9 mouse cellular contexts compared by ENCODE assay signal in the genomic region with DNA sequence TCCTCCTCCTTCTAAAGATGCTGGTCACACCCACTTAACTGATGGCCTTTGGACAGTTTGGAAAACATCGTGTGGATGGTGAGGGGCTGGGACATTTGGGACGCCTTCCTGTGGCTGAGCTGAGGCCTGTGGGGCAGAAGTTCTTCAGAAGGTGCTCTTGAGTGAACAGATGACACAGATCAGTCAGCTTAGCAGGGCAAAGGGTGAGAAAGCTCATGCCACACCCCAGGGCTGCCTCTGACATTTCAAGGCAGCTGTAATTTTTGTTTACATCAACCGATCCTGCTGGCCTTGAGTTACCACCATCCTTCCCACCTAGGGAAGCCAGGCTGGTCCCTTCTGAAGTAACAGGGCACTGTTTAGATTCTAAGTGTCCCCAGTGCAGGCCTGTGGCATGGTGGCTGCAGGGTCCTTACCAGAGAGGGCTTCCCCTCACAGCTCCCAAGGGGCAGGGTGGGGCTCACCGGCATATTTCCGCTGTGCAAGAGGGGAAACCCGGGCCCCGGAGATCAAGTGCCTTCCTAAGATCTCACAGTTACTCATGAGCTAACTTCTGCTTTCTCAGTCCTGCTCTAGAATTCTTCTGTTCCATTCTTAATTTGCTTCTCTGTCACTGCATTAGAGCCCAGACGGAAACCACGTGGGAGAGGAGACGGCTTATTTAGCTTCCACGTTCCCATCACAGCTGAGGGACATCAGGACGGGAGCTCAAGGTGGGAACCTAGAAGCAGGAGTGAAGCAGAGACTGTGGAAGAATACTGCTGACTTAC. TPM values are rescaled to one million over a fixed set of nuclear protein-coding genes. Genes with fewer than 3 reads are reported as not detected.
A peak's percentile ranks its signal among the peaks of the same experiment; 100 is the strongest.
DNase-seq lines count a peak whose midpoint lies in the region; ATAC-seq and TF ChIP-seq lines count a peak whose summit lies in the region.
"Had no signal": no experiment of that assay in that cellular context is flagged by ENCODE, and none has a peak within 500 bp of the region (broad histone marks: within the 10 kb centered on the region; RNA-seq: fewer than 3 reads in every experiment).

No protein-coding gene starts in this region.

- TF ChIP-seq POLR2A in CH12.LX (IDR thresholded peaks at IDR 0.05; ENCODE audit: low read depth, low read length) (peak; percentile 81), myocyte (IDR thresholded peaks at IDR 0.05; ENCODE audit: insufficient read length, low read depth) (no peak)

- H3K4me2 ChIP-seq in CH12.LX (ENCODE audit: insufficient read depth, low read depth, poor library complexity, severe bottlenecking) (peak overlapping the region; percentile 89), myocyte (ENCODE audit: low read depth) (peak overlapping the region; percentile 61)

- H3K27me3 ChIP-seq in CH12.LX (replicated peaks): no peaks in the 10 kb centered on the region
- H3K27me3 ChIP-seq in myocyte (ENCODE audit: control insufficient read depth, insufficient read depth, insufficient read length): no peaks in the 10 kb centered on the region

- H3K79me2 ChIP-seq in CH12.LX (replicated peaks; ENCODE audit: control insufficient read depth, extremely low read depth, insufficient read depth, poor library complexity, severe bottlenecking) (peaks cover 20% of the 10 kb centered on the region), myocyte (ENCODE audit: control insufficient read depth, insufficient read depth) (no peaks in the 10 kb centered on the region)

- no peaks in the 10 kb centered on the region for H3K9me3 ChIP-seq in CH12.LX (replicated peaks; ENCODE audit: low read length)

- H3K27ac ChIP-seq in CH12.LX (ENCODE audit: insufficient read depth, low read depth): peak overlapping the region; percentile 96

- dilution Hi-C loops in CH12.LX (cut with MboI; ENCODE audit: extremely low pct_ligation_motif_present, extremely low pct_unique_long_range_greater_than_20kb, low sequenced_read_pairs): no loop called here

- H3K4me1 ChIP-seq in CH12.LX (ENCODE audit: control insufficient read depth in 1 of 2, insufficient read depth in 2 of 2): peaks cover 14 to 46% of the 10 kb centered on the region in 2 experiments

- no peak; the same call in 1 of the 2 replicates for TF ChIP-seq RAD21 in CH12.LX (IDR thresholded peaks at IDR 0.05; ENCODE audit: low read depth, low read length)

- DNase-seq in adrenal gland, postnatal 14 days: peak; percentile 57
- DNase-seq in adrenal gland, adult 2 months: no peak
- peak; percentile 97 for DNase-seq in CH12.LX (ENCODE audit: extremely low read depth)
- DNase-seq in retina, embryonic 14.5 days (ENCODE audit: low spot score): no peak
- no peak for DNase-seq in frontal cortex, adult 2 months (ENCODE audit: extremely low spot score in 1 of 2, low spot score in 1 of 2)
- no peak for DNase-seq in frontal cortex, postnatal 14 days (ENCODE audit: low spot score in 2 of 2)

- peak overlapping the region; percentile 78 for H3K9ac ChIP-seq in CH12.LX (ENCODE audit: insufficient read depth, low read depth)

- H3K4me3 ChIP-seq in CH12.LX (replicated peaks in 1 of 3; ENCODE audit: low read depth in 2 of 3, low read length in 2 of 3, poor library complexity in 1 of 3) (peak overlapping the region; percentile 71 to 78 (median 72)), myocyte (no peak overlapping the region)

- TF ChIP-seq EP300 in CH12.LX (IDR thresholded peaks at IDR 0.05; ENCODE audit: low read length): peak; percentile 87

- ATAC-seq in inflammation-experienced regulatory T-cells, adult 6 months: peak; percentile 86

- no peak overlapping the region for H3ac ChIP-seq in myocyte (ENCODE audit: control insufficient read depth, insufficient read length)

- in situ Hi-C loops in CH12.LX (cut with MboI; ENCODE audit: low pct_ligation_motif_present, low pct_unique_long_range_greater_than_20kb, low sequenced_read_pairs): loop anchor here (10.0 kb wide), 1 partner anchor 95 kb away; no protein-coding TSS in a partner anchor

- peaks cover 0 to 4% of the 10 kb centered on the region in 2 experiments for H3K36me3 ChIP-seq in CH12.LX (replicated peaks in 1 of 2; ENCODE audit: control insufficient read depth in 1 of 2, insufficient read depth in 1 of 2, low read length in 1 of 2)
- H3K36me3 ChIP-seq in myocyte (ENCODE audit: control insufficient read depth, insufficient read depth): no peaks in the 10 kb centered on the region

- TF ChIP-seq CTCF in CH12.LX (conservative IDR thresholded peaks at IDR 0.05 in 1 of 2, IDR thresholded peaks at IDR 0.05 in 1 of 2; ENCODE audit: low read depth in 2 of 2, low read length in 2 of 2): no peak

TF ChIP-seq in CH12.LX, 34 proteins besides CTCF, POLR2A, EP300 and RAD21 (continues in another document):
- TF ChIP-seq E2F4 (IDR thresholded peaks at IDR 0.05; ENCODE audit: insufficient replicate concordance, low read depth, low read length): 0 out of 2 replicates have a peak, but pooled peaks have one; percentile 27
- TF ChIP-seq IRF4 (IDR thresholded peaks at IDR 0.05; ENCODE audit: low read depth, low read length): peak; percentile 84
- peak; percentile 81 for TF ChIP-seq BHLHE40 (IDR thresholded peaks at IDR 0.05; ENCODE audit: low read depth, low read length)
- TF ChIP-seq CHD1 (IDR thresholded peaks at IDR 0.05; ENCODE audit: low read depth, low read length): peak; percentile 30; the same call in 1 of the 2 replicates
- peak; percentile 76 for TF ChIP-seq MAZ (IDR thresholded peaks at IDR 0.05; ENCODE audit: low read depth, low read length)
- TF ChIP-seq USF1 (IDR thresholded peaks at IDR 0.05; ENCODE audit: low read depth, low read length): peak; percentile 69
- TF ChIP-seq ZKSCAN1 (IDR thresholded peaks at IDR 0.05; ENCODE audit: borderline replicate concordance, low read depth, low read length): no peak
- TF ChIP-seq SIN3A (IDR thresholded peaks at IDR 0.05; ENCODE audit: low read length): peak; percentile 95
- TF ChIP-seq GABPA (IDR thresholded peaks at IDR 0.05; ENCODE audit: insufficient replicate concordance, low read depth, low read length): no peak
- TF ChIP-seq ETS1 (conservative IDR thresholded peaks at IDR 0.05; ENCODE audit: low read depth, low read length): peak; percentile 96
- no peak for TF ChIP-seq UBTF (IDR thresholded peaks at IDR 0.05; ENCODE audit: low read depth, low read length)
- TF ChIP-seq PAX5 (IDR thresholded peaks at IDR 0.05; ENCODE audit: low read length): no peak
- TF ChIP-seq MXI1 (IDR thresholded peaks at IDR 0.05; ENCODE audit: low read depth, low read length): peak; percentile 98
- TF ChIP-seq MAFK (IDR thresholded peaks at IDR 0.05; ENCODE audit: insufficient replicate concordance, low read length): peak; percentile 39; the same call in 1 of the 2 replicates
- no peak; the same call in 1 of the 2 replicates for TF ChIP-seq POLR2AphosphoS2 (IDR thresholded peaks at IDR 0.05; ENCODE audit: low read depth, low read length)
- peak; percentile 56 for TF ChIP-seq HCFC1 (IDR thresholded peaks at IDR 0.05; ENCODE audit: low read depth, low read length)
- no peak for TF ChIP-seq ZMIZ1 (IDR thresholded peaks at IDR 0.05; ENCODE audit: low read depth, low read length)

TF ChIP-seq in myocyte, 11 proteins besides CTCF, POLR2A, EP300 and RAD21:
- TF ChIP-seq USF1 (IDR thresholded peaks at IDR 0.05; ENCODE audit: low read depth): peak; percentile 27
- TF ChIP-seq TCF3 (IDR thresholded peaks at IDR 0.05; ENCODE audit: insufficient read length, low read depth): no peak
- peak in 1 of 3 experiments; percentile 26 for TF ChIP-seq MYOG (IDR thresholded peaks at IDR 0.05; ENCODE audit: control insufficient read depth in 1 of 3, insufficient read depth in 1 of 3, insufficient read length in 2 of 3, low read depth in 2 of 3)
- peak in 2 of 3 experiments; percentile 67 to 82 for TF ChIP-seq MYOD1 (IDR thresholded peaks at IDR 0.05; ENCODE audit: control insufficient read depth in 1 of 3, insufficient read length in 2 of 3, low read depth in 2 of 3)
TF ChIP-seq in myocyte: peak in this region for 3.

RNA-seq across cellular contexts. Expression of a gene that starts 6.3 kb away (rescaled TPM):
- 19.3 and 24.9 TPM in 2 replicates for total RNA-seq in adrenal gland, postnatal 14 days (2021)
- 10 to 100 TPM; 25.7 to 35.6 TPM for total RNA-seq in adrenal gland, adult 2 months (2021)
- 22.7 and 23.3 TPM in 2 replicates for polyA plus RNA-seq in adrenal gland, adult 2 months (2012; rRNA removed)
- 17.5 and 21.4 TPM in 2 replicates for total RNA-seq in CH12.LX (2012; rRNA removed)
- total RNA-seq in CH12.LX (2014; rRNA removed): 9.6 and 10.9 TPM in 2 replicates
- polyA plus RNA-seq in CH12.LX (2012; ENCODE audit: insufficient read length, low read depth): 30.6 and 33.1 TPM in 2 replicates
- polyA plus RNA-seq in inflammation-experienced regulatory T-cells, adult 6 months (2017; shearing (Covaris generic)): 10 to 100 TPM; 12.6 to 15.8 (median 13.7) TPM
- polyA plus RNA-seq in myocyte (2012; fragmentation: generic; extraction: Trizol): 8.7 TPM
- polyA plus RNA-seq in frontal cortex, adult 2 months (2012; rRNA removed): 28.0 and 28.5 TPM in 2 replicates

RNA-seq across cellular contexts. Expression of a gene that starts 24.4 kb away (rescaled TPM):
- not detected in 2 replicates for total RNA-seq in adrenal gland, postnatal 14 days (2021)
- total RNA-seq in adrenal gland, adult 2 months (2021): not detected
- polyA plus RNA-seq in adrenal gland, adult 2 months (2012; rRNA removed): not detected in 2 replicates
- total RNA-seq in CH12.LX (2012; rRNA removed) (not detected in 2 replicates), CH12.LX (2014; rRNA removed) (0.43 TPM in 1 of 2 replicates, not detected in the other)
- polyA plus RNA-seq in CH12.LX (2012; ENCODE audit: insufficient read length, low read depth) (0.57 and 0.61 TPM in 2 replicates), myocyte (2012; fragmentation: generic; extraction: Trizol) (not detected)
- polyA plus RNA-seq in inflammation-experienced regulatory T-cells, adult 6 months (2017; shearing (Covaris generic)): 1 to 10 TPM in 2 of 3 experiments, not detected in 1; 1.4 to 1.5 TPM
- polyA plus RNA-seq in frontal cortex, adult 2 months (2012; rRNA removed): not detected in 2 replicates
- polyA plus RNA-seq: neural tube, embryonic 14.5 days had no signal

Comparison
In these comparisons a context has a peak if more than half of its experiments do, and no peak if none do; other contexts are left out.
1. DNase-seq: peak in adrenal gland, postnatal 14 days (single experiment) and CH12.LX (single experiment); none in adrenal gland, adult 2 months (single experiment), retina, embryonic 14.5 days (single experiment), frontal cortex, adult 2 months (0 of 2) and frontal cortex, postnatal 14 days (0 of 2).